Mouse (Mus musculus) stomach, postnatal 0 days (tissue): ENCODE data around the gene Ddx21.

Experiments used
- CTCF ChIP-seq: IDR thresholded peaks from 2 replicates; pipeline ENCODE4 v1.5.1; 2016; ENCODE audit warnings: antibody characterized with exemption, low read depth, mild to moderate bottlenecking, moderate library complexity
- EP300 ChIP-seq: optimal IDR thresholded peaks from 2 replicates; pipeline ENCODE3; 2016; ENCODE audit warnings: antibody characterized with exemption

DNA sequence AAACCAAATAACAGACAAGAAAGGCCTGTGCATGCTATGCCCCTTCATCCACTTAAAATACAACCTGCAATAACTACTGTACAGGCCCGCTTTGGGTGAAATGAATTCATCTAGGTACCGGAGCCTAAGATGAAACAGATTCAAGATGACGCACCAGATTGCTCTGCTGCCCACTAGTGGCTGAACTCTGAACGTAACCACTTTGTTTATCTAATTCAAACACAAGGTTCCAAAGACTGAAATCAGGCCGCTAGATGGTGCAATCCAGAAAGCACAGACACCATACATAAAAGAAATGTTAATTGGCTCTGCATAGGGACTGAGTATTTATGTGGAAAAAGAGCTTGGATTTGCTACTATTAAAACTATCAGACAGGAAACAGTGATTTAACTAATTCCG is 11.9 kb downstream of the Ddx21 start:
- TF ChIP-seq CTCF, result peak; percentile 99
- TF ChIP-seq EP300, result no peak
